In the genomic region with DNA sequence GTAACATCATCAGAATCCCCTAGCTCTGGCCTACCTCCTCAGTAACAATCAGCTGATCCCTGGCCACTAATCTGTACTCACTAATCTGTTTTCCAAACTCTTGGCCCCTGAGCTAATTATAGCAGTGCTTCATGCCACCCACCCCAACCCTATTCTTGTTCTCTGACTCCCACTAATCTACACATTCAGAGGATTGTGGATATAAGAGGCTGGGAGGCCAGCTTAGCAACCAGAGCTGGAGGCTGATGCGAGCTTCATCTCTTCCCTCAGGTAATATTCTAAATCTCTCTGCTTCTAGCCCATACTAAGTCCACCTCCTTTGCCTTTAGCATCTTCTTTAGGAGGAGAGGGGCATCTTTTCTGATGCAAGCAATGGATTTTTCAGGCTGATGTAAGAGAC, we compare ENCODE assay signal across 32 mouse cellular contexts. TPM values are rescaled to one million over a fixed set of nuclear protein-coding genes. Genes with fewer than 3 reads are reported as not detected.
DNase-seq lines count a peak whose midpoint lies in the region; ATAC-seq and TF ChIP-seq lines count a peak whose summit lies in the region.
"Had no signal": no experiment of that assay in that cellular context is flagged by ENCODE, and none has a peak within 500 bp of the region (broad histone marks: within the 10 kb centered on the region; RNA-seq: fewer than 3 reads in every experiment).

TSS of gene Arr3 (plus strand) at position 184 of the 400 bp plus-strand sequence.

- no peak for DNase-seq in frontal cortex, postnatal 25 days (ENCODE audit: low spot score in 2 of 2)
- peak; percentile 46 for DNase-seq in brain, adult 2 months (ENCODE audit: low read depth, low spot score)
- DNase-seq in retina, adult 2 months (ENCODE audit: low read depth, low spot score): peak; percentile 33
- DNase-seq in retina, postnatal 1 day: peak; percentile 57
- DNase-seq in thymus, postnatal 10 days (ENCODE audit: low spot score in 2 of 2): no peak
- DNase-seq: adrenal gland, adult 8-10 months; adrenal gland, postnatal 14 days; adrenal gland, postnatal 36 days; B cell, adult 2 months; cerebellum, adult 11 months; cerebellum, adult 2 months; cerebellum, adult 9-10 months; cerebellum, postnatal 10 days; cerebellum, postnatal 25 days; embryo, embryonic 11 days; forebrain, postnatal 0 days had no signal

- H3K4me2 ChIP-seq in intestine, postnatal 0 days (replicated peaks; ENCODE audit: low read depth): no peak within 1 kb of the TSS
- H3K4me2 ChIP-seq: embryonic facial prominence, embryonic 13.5 days; embryonic facial prominence, embryonic 15.5 days; forebrain, embryonic 13.5 days; forebrain, embryonic 15.5 days had no signal

- no peak within 1 kb of the TSS for H3K9ac ChIP-seq in intestine, postnatal 0 days (ENCODE audit: low read depth, low read length)
- H3K9ac ChIP-seq: embryonic facial prominence, embryonic 13.5 days; embryonic facial prominence, embryonic 15.5 days; forebrain, embryonic 13.5 days; forebrain, embryonic 15.5 days; forebrain, postnatal 0 days had no signal

- H3K4me1 ChIP-seq in intestine, postnatal 0 days (replicated peaks; ENCODE audit: control insufficient read depth, insufficient read depth, low read length): no peaks in the 10 kb centered on the region
- H3K4me1 ChIP-seq: embryonic facial prominence, embryonic 13.5 days; embryonic facial prominence, embryonic 15.5 days; forebrain, embryonic 13.5 days; forebrain, embryonic 15.5 days had no signal

- no peak within 1 kb of the TSS for H3K27ac ChIP-seq in intestine, postnatal 0 days (ENCODE audit: low read depth, low read length)
- H3K27ac ChIP-seq: embryonic facial prominence, embryonic 13.5 days; embryonic facial prominence, embryonic 15.5 days; forebrain, embryonic 13.5 days; forebrain, embryonic 15.5 days had no signal

- no peaks in the 10 kb centered on the region for H3K36me3 ChIP-seq in intestine, postnatal 0 days (ENCODE audit: control insufficient read depth, insufficient read depth)
- H3K36me3 ChIP-seq: embryonic facial prominence, embryonic 13.5 days; embryonic facial prominence, embryonic 15.5 days; forebrain, embryonic 15.5 days; G1E had no signal

- no peaks in the 10 kb centered on the region for H3K9me3 ChIP-seq in intestine, postnatal 0 days (ENCODE audit: control insufficient read depth)
- H3K9me3 ChIP-seq: embryonic facial prominence, embryonic 13.5 days; embryonic facial prominence, embryonic 15.5 days; forebrain, embryonic 13.5 days; forebrain, embryonic 15.5 days; G1E had no signal

- 79% methylated on average over 1 of the region's 1 CpGs for WGBS in intestine, postnatal 0 days

- peak; percentile 79 for ATAC-seq in frontal cortex, adult (ENCODE audit: low TSS enrichment)
- no peak for ATAC-seq in megakaryocyte progenitor cell, adult 5-6 weeks (replicated peaks; ENCODE audit: poor library complexity)
- no peak for ATAC-seq in intestine, postnatal 0 days
- ATAC-seq: activated CD4-positive, CD25-positive, alpha-beta regulatory T cell, adult 4 months; CD4-positive, CD25-positive, alpha-beta regulatory T cell, adult 4 months; forebrain, embryonic 13.5 days; forebrain, embryonic 15.5 days; forebrain, postnatal 0 days; Patski had no signal

- TF ChIP-seq CTCF in intestine, postnatal 0 days (IDR thresholded peaks at IDR 0.05; ENCODE audit: low read depth): no peak

- H3K4me3 ChIP-seq in intestine, postnatal 0 days (ENCODE audit: low read depth, low read length): no peak within 1 kb of the TSS
- H3K4me3 ChIP-seq: embryonic facial prominence, embryonic 13.5 days; embryonic facial prominence, embryonic 15.5 days; erythroblast, embryonic 14.5 days; forebrain, embryonic 13.5 days; forebrain, embryonic 15.5 days had no signal

- 0 out of 2 replicates have a peak, but pooled peaks cover 3% of the 10 kb centered on the region for H3K27me3 ChIP-seq in intestine, postnatal 0 days (replicated peaks; ENCODE audit: control insufficient read depth, insufficient read depth, low read length)
- H3K27me3 ChIP-seq: CH12.LX; embryonic facial prominence, embryonic 15.5 days; forebrain, embryonic 15.5 days had no signal

RNA-seq across cellular contexts. Expression of gene Arr3, which starts in this region (rescaled TPM):
- total RNA-seq in megakaryocyte progenitor cell, adult 5-6 weeks (2015): not detected in 2 replicates
- not detected in 2 replicates for total RNA-seq in megakaryocyte progenitor cell, adult 5-6 weeks (2017)
- polyA plus RNA-seq in intestine, postnatal 0 days (2015; fragmentation: Nextera tagmentation; extraction: Ambion mirVana): not detected in 2 replicates
- total RNA-seq: adrenal gland, adult 18-20 months; adrenal gland, adult 8-10 months; adrenal gland, postnatal 14 days; adrenal gland, postnatal 36 days; CH12.LX; forebrain, postnatal 0 days had no signal
- polyA plus RNA-seq: activated CD4-positive, CD25-positive, alpha-beta regulatory T cell, adult 4 months; CD4-positive, CD25-positive, alpha-beta regulatory T cell, adult 4 months; cerebellum, adult 2 months; embryonic facial prominence, embryonic 11.5 days; embryonic facial prominence, embryonic 13.5 days; embryonic facial prominence, embryonic 15.5 days; erythroblast, embryonic 14.5 days; forebrain, embryonic 11.5 days; forebrain, embryonic 13.5 days; G1E had no signal

Comparison
In these comparisons a context has a peak if more than half of its experiments do, and no peak if none do; other contexts are left out.
1. DNase-seq: peak in brain, adult 2 months (single experiment), retina, adult 2 months (single experiment) and retina, postnatal 1 day (single experiment); none in frontal cortex, postnatal 25 days (0 of 2) and thymus, postnatal 10 days (0 of 2).